Mouse (Mus musculus): ENCODE data around the gene Gale.

DNA sequence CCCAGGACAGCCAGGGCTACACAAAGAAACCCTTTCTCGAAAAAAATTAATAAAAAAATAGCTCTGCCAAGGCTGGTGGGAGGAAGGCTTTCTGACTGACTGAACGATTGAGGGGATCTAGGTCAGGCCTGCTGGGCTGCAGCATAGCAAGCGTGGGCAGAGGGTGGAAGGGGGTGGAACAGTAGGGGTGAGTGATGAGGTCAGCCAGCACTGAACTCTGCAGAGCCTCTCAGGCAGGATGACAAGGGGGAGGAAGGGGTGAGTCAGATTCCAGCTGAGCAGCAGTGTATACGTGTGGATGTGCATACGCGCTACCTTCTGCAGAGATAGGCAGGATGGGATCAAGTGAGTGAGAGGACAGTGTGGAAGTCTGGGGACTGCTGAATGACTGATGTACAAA, 13.6 kb upstream of the Gale start:
- TF ChIP-seq POLR2A (IDR thresholded peaks at IDR 0.05; ENCODE audit: insufficient read depth, low read length) = no peak
- TF ChIP-seq CTCF (IDR thresholded peaks at IDR 0.05; ENCODE audit: low read depth, low read length) = no peak
- TF ChIP-seq EP300 (IDR thresholded peaks at IDR 0.05; ENCODE audit: insufficient read depth, low read depth, low read length) = no peak

Measured in ES-Bruce4 (cell line).